Mouse (Mus musculus): ENCODE measurements around the gene Mustn1.

GRCm38 (mm10) chr14:30870206-30871147 is 8.5 kb upstream of the Mustn1 start:
- TF ChIP-seq EP300 (IDR thresholded peaks at IDR 0.05; ENCODE audit: low read depth) (no peak), CTCF (IDR thresholded peaks at IDR 0.05; ENCODE audit: low read depth) (no peak)

Measured in liver, embryonic 14.5 days (tissue).